ENCODE assay signal across 8 mouse cellular contexts in the genomic region with DNA sequence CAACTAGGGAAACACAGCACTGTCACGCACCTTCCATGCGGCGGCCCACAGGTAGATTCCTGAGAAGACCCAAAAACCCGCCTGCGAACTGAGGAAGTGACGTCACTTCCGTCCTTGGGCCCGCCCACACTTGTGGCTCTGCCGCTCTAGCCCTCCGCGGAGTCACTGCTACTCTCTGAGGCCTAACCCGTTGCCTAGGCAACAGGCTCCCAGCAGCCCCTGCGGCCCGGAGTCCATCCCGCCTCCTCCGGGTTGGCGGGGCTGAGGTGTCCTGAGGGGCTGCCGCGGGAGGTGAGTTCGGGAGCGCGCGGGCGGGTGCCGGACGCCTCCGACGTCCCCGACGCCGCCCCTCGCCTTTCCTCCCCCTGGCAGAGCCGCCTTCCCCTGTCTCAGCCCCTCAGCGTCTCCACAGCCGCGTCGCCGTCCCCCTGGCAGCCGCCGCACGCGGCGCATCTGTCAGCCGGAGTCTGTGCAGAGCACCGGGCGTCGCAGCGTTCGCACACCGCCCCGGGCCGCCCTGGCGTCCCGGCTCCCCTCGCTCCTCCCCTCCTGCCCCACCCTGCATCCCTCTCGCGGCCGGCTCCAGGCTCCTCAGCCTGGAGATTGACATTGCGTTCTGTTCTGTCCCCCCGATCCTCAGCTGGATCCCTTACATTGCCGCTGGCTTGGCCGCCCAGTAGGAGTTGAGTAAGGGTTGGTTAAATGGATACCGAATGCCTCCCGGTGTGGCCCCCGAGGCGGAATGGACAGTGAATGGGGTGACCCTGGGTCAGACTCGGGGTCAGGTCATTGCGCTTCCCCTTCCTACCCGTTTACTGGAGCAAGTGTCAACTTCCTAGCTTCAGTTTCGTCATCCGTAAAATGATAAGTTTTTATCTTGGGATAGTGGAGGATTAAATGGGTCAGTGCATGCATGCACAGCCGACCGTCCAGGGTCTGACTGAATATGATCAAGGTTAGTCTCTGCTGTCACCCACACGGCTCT. TPM values are rescaled to one million over a fixed set of nuclear protein-coding genes. Genes with fewer than 3 reads are reported as not detected.
DNase-seq lines count a peak whose midpoint lies in the region; ATAC-seq lines count a peak whose summit lies in the region.

A gene (minus strand): TSS at position 110 of the 985 bp plus-strand sequence.
A gene (plus strand): TSS at position 229 of the 985 bp plus-strand sequence.

- WGBS in heart, embryonic 13.5 days = under 1% methylated on average over 71 of the region's 74 CpGs
- under 1% methylated on average over 69 of the region's 74 CpGs for WGBS in liver, embryonic 12.5 days (ENCODE audit: insufficient replicate concordance)
- WGBS in stomach, embryonic 15.5 days = under 1% methylated on average over 71 of the region's 74 CpGs

- no peaks in the 10 kb centered on the region for H3K27me3 ChIP-seq in heart, embryonic 13.5 days (replicated peaks)
- no peaks in the 10 kb centered on the region for H3K27me3 ChIP-seq in liver, embryonic 12.5 days (replicated peaks)
- H3K27me3 ChIP-seq in stomach, embryonic 15.5 days (replicated peaks) = no peaks in the 10 kb centered on the region

- peak within 1 kb of the TSS; percentile 85 for H3K4me3 ChIP-seq in brown adipose tissue, adult 24 weeks (ENCODE audit: insufficient read depth, low read depth, low read length)
- H3K4me3 ChIP-seq in heart, embryonic 13.5 days = peak within 1 kb of the TSS; percentile 87
- H3K4me3 ChIP-seq in liver, embryonic 12.5 days = peak within 1 kb of the TSS; percentile 86
- peak within 1 kb of the TSS; percentile 86 for H3K4me3 ChIP-seq in stomach, embryonic 15.5 days (replicated peaks)

- H3K9ac ChIP-seq in heart, embryonic 13.5 days = peak within 1 kb of the TSS; percentile 93
- peak within 1 kb of the TSS; percentile 88 for H3K9ac ChIP-seq in liver, embryonic 12.5 days
- peak within 1 kb of the TSS; percentile 56 for H3K9ac ChIP-seq in stomach, embryonic 15.5 days

- H3K4me2 ChIP-seq in heart, embryonic 13.5 days = peak within 1 kb of the TSS; percentile 97
- peak within 1 kb of the TSS; percentile 87 for H3K4me2 ChIP-seq in liver, embryonic 12.5 days
- H3K4me2 ChIP-seq in stomach, embryonic 15.5 days = peak within 1 kb of the TSS; percentile 93

- peak; percentile 99 for DNase-seq in CD4-positive, CD25-positive, alpha-beta regulatory T cell, adult 2 months (ENCODE audit: low read depth, low spot score)
- DNase-seq in fat pad, adult 2 months (ENCODE audit: extremely low read depth, low read depth, low spot score) = peak; percentile 74
- DNase-seq in kidney, postnatal 10 days = peak; percentile 98
- peak; percentile 95 to 96 for DNase-seq in natural killer cell, adult 2 months (ENCODE audit: low spot score in 2 of 2)

- ATAC-seq in heart, embryonic 13.5 days (ENCODE audit: extremely low read depth, insufficient number of reproducible peaks, low FRiP score, low TSS enrichment) = peak; percentile 100
- peak; percentile 98 for ATAC-seq in liver, embryonic 12.5 days
- ATAC-seq in stomach, embryonic 15.5 days (ENCODE audit: insufficient read depth, low FRiP score, low read depth) = peak; percentile 99

- H3K9me3 ChIP-seq in heart, embryonic 13.5 days = no peaks in the 10 kb centered on the region
- no peaks in the 10 kb centered on the region for H3K9me3 ChIP-seq in liver, embryonic 12.5 days (replicated peaks)
- no peaks in the 10 kb centered on the region for H3K9me3 ChIP-seq in stomach, embryonic 15.5 days

- H3K27ac ChIP-seq in brown adipose tissue, adult 24 weeks (replicated peaks; ENCODE audit: low read depth, low read length) = peak within 1 kb of the TSS; percentile 73
- H3K27ac ChIP-seq in heart, embryonic 13.5 days (replicated peaks) = peak within 1 kb of the TSS; percentile 88
- peak within 1 kb of the TSS; percentile 96 for H3K27ac ChIP-seq in liver, embryonic 12.5 days
- H3K27ac ChIP-seq in stomach, embryonic 15.5 days = peak within 1 kb of the TSS; percentile 87

- H3K36me3 ChIP-seq in heart, embryonic 13.5 days = no peaks in the 10 kb centered on the region
- peaks cover 15% of the 10 kb centered on the region for H3K36me3 ChIP-seq in liver, embryonic 12.5 days
- H3K36me3 ChIP-seq in stomach, embryonic 15.5 days = no peaks in the 10 kb centered on the region

- H3K4me1 ChIP-seq in brown adipose tissue, adult 24 weeks (ENCODE audit: control insufficient read depth, insufficient read depth, insufficient read length, low read length) = peaks cover 5% of the 10 kb centered on the region; the same call in 1 of the 2 replicates
- peaks cover 19% of the 10 kb centered on the region for H3K4me1 ChIP-seq in heart, embryonic 13.5 days
- H3K4me1 ChIP-seq in liver, embryonic 12.5 days = peaks cover 76% of the 10 kb centered on the region
- H3K4me1 ChIP-seq in stomach, embryonic 15.5 days = peaks cover 21% of the 10 kb centered on the region

RNA-seq across cellular contexts. Expression of the first gene that starts in this region (rescaled TPM):
- 35.5 and 37.9 TPM in 2 replicates for polyA plus RNA-seq in brown adipose tissue, adult 24 weeks (2012; ENCODE audit: insufficient read depth, insufficient read length, missing spikeins)
- polyA plus RNA-seq in heart, embryonic 13.5 days (2015; fragmentation: Nextera tagmentation; extraction: Ambion mirVana) = 59.8 and 66.2 TPM in 2 replicates
- 99.0 and 103 TPM in 2 replicates for polyA plus RNA-seq in liver, embryonic 12.5 days (2016; fragmentation: Nextera tagmentation; extraction: Ambion mirVana)
- 71.0 TPM in 2 replicates for polyA plus RNA-seq in stomach, embryonic 15.5 days (2015; fragmentation: Nextera tagmentation; extraction: Ambion mirVana)

RNA-seq across cellular contexts. Expression of the second gene that starts in this region (rescaled TPM):
- 3.3 TPM in 2 replicates for polyA plus RNA-seq in brown adipose tissue, adult 24 weeks (2012; ENCODE audit: insufficient read depth, insufficient read length, missing spikeins)
- 2.2 and 2.9 TPM in 2 replicates for polyA plus RNA-seq in heart, embryonic 13.5 days (2015; fragmentation: Nextera tagmentation; extraction: Ambion mirVana)
- polyA plus RNA-seq in liver, embryonic 12.5 days (2016; fragmentation: Nextera tagmentation; extraction: Ambion mirVana) = 3.4 and 3.6 TPM in 2 replicates
- polyA plus RNA-seq in stomach, embryonic 15.5 days (2015; fragmentation: Nextera tagmentation; extraction: Ambion mirVana) = 3.3 and 3.8 TPM in 2 replicates

Comparison
In these comparisons a context has a peak if more than half of its experiments do, and no peak if none do; other contexts are left out.
1. Peak in every context shown above with its lines: DNase-seq, ATAC-seq, H3K4me3 ChIP-seq and H3K27ac ChIP-seq.